20 mouse cellular contexts compared by ENCODE assay signal in genomic region chrX:42334794-42335193, GRCm38 (mm10).
DNase-seq lines count a peak whose midpoint lies in the region; ATAC-seq and TF ChIP-seq lines count a peak whose summit lies in the region.
"Had no signal": no experiment of that assay in that cellular context is flagged by ENCODE, and none has a peak within 500 bp of the region (broad histone marks: within the 10 kb centered on the region; RNA-seq: fewer than 3 reads in every experiment).

No protein-coding gene starts in this region.

- intact Hi-C loops in left cerebral cortex, postnatal 4 days (cut with DNase I) = no loop called here

- TF ChIP-seq CTCF in thymus, adult 2 months (IDR thresholded peaks at IDR 0.05; ENCODE audit: borderline replicate concordance, control insufficient read depth, extremely low read depth, insufficient read depth, low read length, poor library complexity) = no peak
- peak in 1 of 3 experiments; percentile 7; a peak in 1 of 6 replicates for TF ChIP-seq CTCF in MEL (IDR thresholded peaks at IDR 0.05 in 2 of 3, conservative IDR thresholded peaks at IDR 0.05 in 1 of 3; ENCODE audit: control insufficient read depth in 1 of 3, insufficient read depth in 1 of 3, low read depth in 2 of 3, low read length in 3 of 3, poor library complexity in 1 of 3, severe bottlenecking in 1 of 3)
- TF ChIP-seq CTCF in stomach, postnatal 0 days (IDR thresholded peaks at IDR 0.05; ENCODE audit: low read depth) = peak; percentile 16

- H3K9me3 ChIP-seq in MEL (replicated peaks; ENCODE audit: insufficient read depth, low read length) = no peaks in the 10 kb centered on the region
- no peaks in the 10 kb centered on the region for H3K9me3 ChIP-seq in stomach, postnatal 0 days (ENCODE audit: control insufficient read depth, low read length)
- H3K9me3 ChIP-seq: heart, embryonic 12.5 days; hindbrain, embryonic 15.5 days; limb, embryonic 15.5 days had no signal

- ATAC-seq in stomach, postnatal 0 days (ENCODE audit: low FRiP score, low TSS enrichment) = no peak
- ATAC-seq: forebrain, embryonic 14.5 days had no signal

- WGBS in thymus, adult 2 months = 77% methylated on average over 2 of the region's 2 CpGs
- WGBS in stomach, postnatal 0 days = 82% methylated on average over 2 of the region's 2 CpGs

- no peak overlapping the region for H3K27ac ChIP-seq in thymus, adult 2 months (ENCODE audit: control insufficient read depth, insufficient read depth, low read length)
- H3K27ac ChIP-seq in MEL (ENCODE audit: control insufficient read depth, low read depth, low read length) = no peak overlapping the region
- no peak overlapping the region for H3K27ac ChIP-seq in stomach, postnatal 0 days (replicated peaks)
- H3K27ac ChIP-seq: hindbrain, embryonic 15.5 days; limb, embryonic 15.5 days had no signal

- H3K27me3 ChIP-seq in thymus, adult 2 months (ENCODE audit: control insufficient read depth, insufficient read depth, low read length) = no peaks in the 10 kb centered on the region
- no peaks in the 10 kb centered on the region for H3K27me3 ChIP-seq in MEL (ENCODE audit: control insufficient read depth in 1 of 2, insufficient read depth in 2 of 2, low read length in 2 of 2)
- no peaks in the 10 kb centered on the region for H3K27me3 ChIP-seq in stomach, postnatal 0 days (ENCODE audit: control insufficient read depth, insufficient read depth, low read length)
- H3K27me3 ChIP-seq: heart, embryonic 12.5 days; hindbrain, embryonic 15.5 days; limb, embryonic 15.5 days had no signal

- no peak overlapping the region for H3K9ac ChIP-seq in MEL (ENCODE audit: control insufficient read depth, low read depth, low read length, poor library complexity, severe bottlenecking)
- H3K9ac ChIP-seq in stomach, postnatal 0 days (ENCODE audit: low read length) = no peak overlapping the region
- H3K9ac ChIP-seq: heart, embryonic 12.5 days; hindbrain, embryonic 15.5 days; limb, embryonic 15.5 days; lung, embryonic 14.5 days had no signal

- no peak for TF ChIP-seq RAD21 in MEL (IDR thresholded peaks at IDR 0.05; ENCODE audit: low read depth, low read length)

- peak; percentile 33 for DNase-seq in thymus, adult 2 months
- no peak for DNase-seq in thymus, adult 18-20 months
- DNase-seq in MEL (ENCODE audit: low read depth, low spot score) = peak; percentile 3
- no peak for DNase-seq in stomach, postnatal 0 days (ENCODE audit: low spot score)
- DNase-seq in adrenal gland, adult 8-10 months = no peak
- no peak for DNase-seq in left cerebral cortex, postnatal 4 days
- DNase-seq in spleen, postnatal 4 days (ENCODE audit: low spot score in 2 of 2) = no peak
- DNase-seq: adrenal gland, postnatal 10 days; cerebellum, adult 11 months; cerebellum, postnatal 36 days; gastrocnemius, postnatal 36 days; kidney, adult 18-20 months; kidney, postnatal 14 days; lung, embryonic 14.5 days; right cerebral cortex, adult 18-20 months had no signal

- H3K36me3 ChIP-seq in thymus, adult 2 months (ENCODE audit: control insufficient read depth, insufficient read depth, low read length) = no peaks in the 10 kb centered on the region
- H3K36me3 ChIP-seq in MEL (ENCODE audit: control insufficient read depth in 1 of 2, insufficient read depth in 2 of 2, low read length in 2 of 2) = no peaks in the 10 kb centered on the region
- H3K36me3 ChIP-seq in stomach, postnatal 0 days (ENCODE audit: control insufficient read depth, insufficient read depth, low read length) = no peaks in the 10 kb centered on the region
- H3K36me3 ChIP-seq: heart, embryonic 12.5 days; hindbrain, embryonic 15.5 days; limb, embryonic 15.5 days had no signal

- H3K4me1 ChIP-seq in thymus, adult 2 months (replicated peaks; ENCODE audit: control insufficient read depth, insufficient read depth, low read length) = no peaks in the 10 kb centered on the region; the same call in 1 of the 2 replicates
- H3K4me1 ChIP-seq in MEL (ENCODE audit: control insufficient read depth in 1 of 2, insufficient read depth in 2 of 2, low read length in 2 of 2) = no peaks in the 10 kb centered on the region
- H3K4me1 ChIP-seq in stomach, postnatal 0 days (replicated peaks; ENCODE audit: control insufficient read depth, insufficient read depth) = no peaks in the 10 kb centered on the region
- H3K4me1 ChIP-seq: heart, embryonic 12.5 days; hindbrain, embryonic 15.5 days; limb, embryonic 15.5 days had no signal

- no peak for TF ChIP-seq EP300 in MEL (IDR thresholded peaks at IDR 0.05; ENCODE audit: low read depth in 1 of 2, low read length in 2 of 2)
- TF ChIP-seq EP300 in stomach, postnatal 0 days (optimal IDR thresholded peaks at IDR 0.05) = no peak

- no peaks in the 10 kb centered on the region for H3K79me2 ChIP-seq in MEL (ENCODE audit: control insufficient read depth, insufficient read depth, low read length, poor library complexity)

- H3K4me3 ChIP-seq in thymus, adult 2 months (ENCODE audit: control insufficient read depth, insufficient read depth, low read length) = no peak overlapping the region
- H3K4me3 ChIP-seq in MEL (ENCODE audit: control insufficient read depth in 1 of 2, insufficient read depth in 1 of 2, low read depth in 2 of 2, low read length in 2 of 2) = no peak overlapping the region
- H3K4me3 ChIP-seq in stomach, postnatal 0 days (ENCODE audit: low read depth, low read length) = no peak overlapping the region
- H3K4me3 ChIP-seq: erythroblast, embryonic 14.5 days; heart, embryonic 12.5 days; hindbrain, embryonic 15.5 days; limb, embryonic 15.5 days had no signal

- H3K4me2 ChIP-seq in stomach, postnatal 0 days (replicated peaks; ENCODE audit: low read depth) = no peak overlapping the region
- H3K4me2 ChIP-seq: heart, embryonic 12.5 days; hindbrain, embryonic 15.5 days; limb, embryonic 15.5 days; lung, embryonic 14.5 days had no signal

- no peak for TF ChIP-seq POLR2A in thymus, adult 2 months (IDR thresholded peaks at IDR 0.05; ENCODE audit: control insufficient read depth, extremely low read depth, insufficient read depth, low read length, poor library complexity)
- TF ChIP-seq POLR2A in MEL (IDR thresholded peaks at IDR 0.05; ENCODE audit: control insufficient read depth in 1 of 2, insufficient read depth in 1 of 2, low read depth in 1 of 2, low read length in 2 of 2, poor library complexity in 1 of 2) = no peak

TF ChIP-seq in MEL, 35 proteins besides CTCF, POLR2A, EP300 and RAD21:
- no peak for TF ChIP-seq MAFK (IDR thresholded peaks at IDR 0.05; ENCODE audit: borderline replicate concordance, low read depth, low read length)
- TF ChIP-seq KAT2A (conservative IDR thresholded peaks at IDR 0.05; ENCODE audit: low read depth, low read length) = no peak
- no peak for TF ChIP-seq NRF1 (IDR thresholded peaks at IDR 0.05; ENCODE audit: insufficient read depth, low read depth, low read length, poor library complexity, severe bottlenecking)
- TF ChIP-seq GABPA (IDR thresholded peaks at IDR 0.05; ENCODE audit: low read depth, low read length) = no peak
- TF ChIP-seq ETS1 (IDR thresholded peaks at IDR 0.05; ENCODE audit: low read depth, low read length) = no peak
- TF ChIP-seq HCFC1 (IDR thresholded peaks at IDR 0.05; ENCODE audit: low read depth, low read length) = no peak
- no peak for TF ChIP-seq MXI1 (IDR thresholded peaks at IDR 0.05; ENCODE audit: low read depth, low read length)
- no peak for TF ChIP-seq SIN3A (IDR thresholded peaks at IDR 0.05; ENCODE audit: low read length)
- no peak for TF ChIP-seq JUND (IDR thresholded peaks at IDR 0.05; ENCODE audit: low read depth, low read length)
- TF ChIP-seq TAL1 (IDR thresholded peaks at IDR 0.05; ENCODE audit: low read length) = no peak
- TF ChIP-seq MAX (IDR thresholded peaks at IDR 0.05; ENCODE audit: low read length) = no peak

Comparison
In these comparisons a context has a peak if more than half of its experiments do, and no peak if none do; other contexts are left out.
1. DNase-seq: peak in thymus, adult 2 months (single experiment) and MEL (single experiment); none in thymus, adult 18-20 months (0 of 2), stomach, postnatal 0 days (single experiment), adrenal gland, adult 8-10 months (single experiment), left cerebral cortex, postnatal 4 days (single experiment) and spleen, postnatal 4 days (0 of 2).